Mouse (Mus musculus) mouse embryonic stem cell (cell line): ENCODE measurements around the gene Zfp672.

Source experiments
- in situ Hi-C, 2 experiments: fragments of 300-500 bp; cut with MboI; formaldehyde crosslinking; loops; 1 replicate in 1 of 2; 3 replicates in 1 of 2; pipeline ENCODE4 v1.14.3; 2019 to 2020; ENCODE audit warnings: low sequenced_read_pairs in 2 of 2, low pct_unique_long_range_greater_than_20kb in 1 of 2, mixed read lengths in 1 of 2; ENCODE audit not compliant: unreplicated experiment in 1 of 2

Zfp672 gene

DNA sequence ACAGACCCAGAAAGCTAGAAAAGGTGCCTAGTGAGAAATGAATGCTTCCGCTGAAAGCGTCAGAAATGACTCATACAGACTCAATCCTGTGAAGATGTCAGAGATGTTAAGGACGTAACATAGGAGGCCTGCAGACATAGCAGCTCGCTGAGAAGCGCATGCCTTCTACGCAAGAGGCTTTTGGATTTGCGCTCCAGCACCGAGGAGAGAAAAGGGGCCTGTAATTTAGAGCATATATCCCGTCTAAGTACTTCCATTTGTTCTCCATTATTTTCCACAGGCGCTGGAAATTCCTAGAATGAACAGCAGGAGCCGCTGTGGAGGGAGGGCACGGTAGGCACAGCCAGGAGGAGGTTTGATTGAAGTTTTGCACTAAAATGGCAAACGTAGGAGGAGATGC is 29.1 kb downstream of the Zfp672 start:
- in situ Hi-C loops: no loop called here

DNA sequence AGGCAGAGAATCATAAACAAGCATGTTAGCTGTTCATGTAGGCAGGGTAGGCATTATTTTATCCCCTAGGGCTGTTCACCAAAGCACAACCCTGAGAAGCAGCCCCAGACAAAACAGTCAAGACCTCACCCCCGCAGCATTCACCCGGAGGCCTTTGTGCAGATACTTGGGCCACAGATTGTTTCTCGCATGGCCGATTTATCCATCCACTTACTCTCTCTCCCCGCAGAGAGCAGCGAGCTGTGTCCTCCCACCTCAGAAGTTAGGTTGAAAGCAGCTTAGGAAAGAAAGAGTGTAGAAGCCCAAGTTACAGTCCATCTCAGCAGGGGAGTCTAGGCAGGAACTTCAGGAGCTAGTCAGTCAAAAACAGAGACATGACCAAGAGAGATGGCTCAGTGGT is 32.7 kb downstream of the Zfp672 start:
- in situ Hi-C loops: no loop called here

DNA sequence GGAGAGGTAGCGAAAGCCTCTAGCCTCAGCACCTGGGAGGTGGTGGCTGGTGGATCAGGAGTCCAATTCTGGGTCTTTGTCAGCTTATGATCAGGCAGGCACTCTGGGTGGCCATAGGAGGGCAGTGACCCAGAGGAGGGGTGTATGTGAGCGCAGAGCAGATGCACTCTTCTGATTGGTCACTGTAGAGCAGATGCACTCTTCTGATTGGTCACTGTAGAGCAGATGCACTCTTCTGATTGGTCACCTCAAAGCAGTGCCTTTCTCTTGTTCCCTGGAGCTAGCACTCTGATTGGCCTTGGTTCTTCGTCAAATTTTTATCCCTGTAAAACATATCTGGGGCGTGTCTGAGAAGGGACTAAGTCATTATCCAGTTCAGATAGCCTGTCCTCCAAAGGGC is 37.3 kb downstream of the Zfp672 start:
- in situ Hi-C loops: loop anchor here in 1 of 2 experiments (5.0 kb wide), 1 partner anchor 35 kb away; no protein-coding TSS in a partner anchor

DNA sequence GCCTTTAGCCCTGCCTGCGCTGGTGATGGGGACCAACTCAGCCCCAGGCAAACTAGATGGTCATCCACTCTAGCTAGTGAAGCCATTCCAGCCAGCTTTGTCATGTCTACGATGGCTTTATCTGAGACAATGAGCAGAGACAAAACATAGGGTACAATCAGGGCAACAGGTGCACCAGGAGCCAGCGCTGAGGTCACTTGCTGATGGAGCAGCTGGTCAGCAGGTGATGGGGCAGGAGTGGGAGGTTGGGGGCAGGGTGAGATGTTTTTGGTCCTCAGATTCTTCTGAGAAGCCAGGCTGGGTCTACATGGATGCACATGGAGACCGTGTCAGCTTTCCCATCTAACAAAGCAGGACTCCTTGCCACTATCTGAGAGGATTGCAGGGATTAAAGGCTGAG is 39.3 kb downstream of the Zfp672 start:
- in situ Hi-C loops: loop anchor here in 1 of 2 experiments (5.0 kb wide), 1 partner anchor 34 kb away; no protein-coding TSS in a partner anchor

DNA sequence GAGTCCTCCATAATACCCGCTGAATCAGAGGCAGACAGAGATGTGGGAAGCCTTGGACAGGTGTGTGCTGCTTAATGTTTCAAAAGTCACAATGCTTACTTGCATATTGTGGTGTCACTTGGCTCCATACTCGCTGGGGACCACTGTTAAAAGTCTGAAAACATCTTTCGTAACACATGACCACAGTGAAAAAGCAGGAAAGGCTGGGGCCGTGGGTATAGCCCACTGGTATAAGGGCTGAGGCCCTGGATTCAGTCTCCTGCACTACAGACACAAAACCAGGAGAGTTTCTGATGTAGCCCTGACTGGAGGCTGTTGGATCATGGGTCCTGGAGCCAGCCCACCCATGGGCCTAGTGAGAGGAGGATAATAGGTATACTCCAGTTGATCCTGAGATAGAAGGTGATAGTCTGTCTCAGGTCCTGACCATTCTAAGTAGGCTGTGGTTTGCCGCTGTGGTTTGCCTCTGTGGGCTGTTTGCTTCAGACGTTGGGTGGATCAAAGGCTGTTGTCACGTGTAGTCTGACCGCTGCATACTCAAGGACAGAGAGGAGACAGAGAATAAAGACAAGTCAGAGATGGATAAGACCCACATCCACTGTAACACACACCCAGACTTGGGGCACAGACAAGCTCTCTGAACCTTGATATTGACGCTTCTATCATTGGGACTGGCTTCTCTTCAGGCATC is 40.0 kb downstream of the Zfp672 start:
- in situ Hi-C loops: loop anchor here in 1 of 2 experiments (5.0 kb wide), 1 partner anchor 33 kb away; no protein-coding TSS in a partner anchor

DNA sequence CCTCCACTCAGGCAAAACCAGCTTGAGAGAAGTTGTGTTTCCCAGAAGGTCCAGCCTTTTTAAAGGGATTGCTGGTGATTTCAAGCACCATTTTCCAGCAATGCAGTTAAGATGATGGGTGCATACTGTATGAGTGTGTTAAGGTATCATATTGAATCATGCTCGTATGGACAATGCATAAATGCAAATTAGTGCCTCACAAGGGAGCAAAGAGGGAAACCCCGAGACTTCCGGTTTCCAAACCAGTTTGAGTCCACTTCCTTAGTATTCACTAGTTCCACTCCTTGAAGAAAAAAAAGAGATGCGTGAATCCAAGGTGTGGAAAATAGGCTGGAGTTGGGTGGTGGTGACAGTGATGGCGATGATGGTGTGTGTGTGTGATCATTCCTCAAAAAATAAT is 47.6 kb downstream of the Zfp672 start:
- in situ Hi-C loops: no loop called here

DNA sequence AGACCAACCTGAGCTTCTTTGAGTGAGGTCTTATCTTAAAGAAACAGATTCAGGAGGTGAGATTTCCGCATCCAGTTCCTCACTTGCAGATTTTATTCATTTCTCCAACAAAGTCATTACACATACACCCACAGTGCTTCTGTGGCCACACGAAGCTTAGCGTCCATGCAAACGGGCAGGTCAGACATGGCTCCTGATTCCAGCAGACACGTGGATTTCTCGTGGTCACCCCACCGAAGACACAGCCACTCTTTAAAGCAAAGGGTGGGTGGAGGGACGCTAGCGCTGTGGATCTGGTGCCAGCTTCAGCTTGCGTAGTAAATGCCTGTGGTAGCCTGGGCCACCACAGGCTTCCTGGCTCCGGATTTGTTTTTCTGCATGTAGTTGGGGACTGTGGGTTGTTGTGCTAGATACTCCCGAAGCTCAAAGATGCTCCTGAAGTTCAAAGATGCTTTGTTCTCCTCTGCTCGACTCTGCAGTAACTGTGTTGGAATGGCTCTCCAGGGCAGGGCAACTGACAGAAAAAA is 48.1 kb downstream of the Zfp672 start:
- in situ Hi-C loops: no loop called here

DNA sequence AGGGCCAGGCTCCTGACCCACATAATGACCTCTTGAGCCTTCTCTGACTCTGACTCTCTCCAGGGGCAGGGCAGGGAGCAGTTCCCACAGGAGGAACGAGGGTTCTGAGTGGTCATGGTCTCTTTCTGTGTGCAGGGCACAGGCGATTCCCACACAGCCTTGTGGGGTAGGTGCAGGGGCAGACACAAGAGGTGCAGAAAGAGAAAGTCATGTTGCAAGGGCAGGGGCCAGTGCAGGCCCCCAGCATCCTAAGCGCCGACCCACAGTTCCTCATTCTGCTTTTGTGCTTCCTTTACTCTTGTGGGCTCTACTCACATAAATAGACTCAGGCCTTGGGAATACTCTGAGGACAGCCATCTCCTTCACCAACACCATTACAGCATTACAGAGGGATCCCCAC is 54.4 kb downstream of the Zfp672 start:
- in situ Hi-C loops: no loop called here

DNA sequence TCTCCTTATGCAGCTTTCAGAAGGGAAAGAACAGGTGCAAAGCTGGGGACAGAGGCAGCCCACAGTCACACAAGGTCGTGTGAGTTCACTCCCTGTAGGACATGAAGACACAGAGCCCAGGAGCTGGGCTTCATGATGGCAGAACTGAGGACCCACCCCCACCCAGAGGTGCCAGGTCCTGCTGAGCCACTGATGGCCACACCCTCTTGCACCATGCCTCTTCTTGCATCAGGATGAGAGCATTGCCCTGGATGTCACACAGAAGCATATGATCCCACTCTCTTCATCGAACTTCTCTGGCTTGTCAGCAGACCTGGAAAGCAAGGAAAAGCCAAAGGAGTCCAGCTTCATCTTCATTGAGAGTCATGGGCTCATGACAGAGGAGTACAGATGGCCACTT is 55.6 kb downstream of the Zfp672 start, which contains the start of gene 4930438A08Rik:
4930438A08Rik (plus strand) TSS at position 228 of the 400 bp plus-strand sequence.
- in situ Hi-C loops: no loop called here

DNA sequence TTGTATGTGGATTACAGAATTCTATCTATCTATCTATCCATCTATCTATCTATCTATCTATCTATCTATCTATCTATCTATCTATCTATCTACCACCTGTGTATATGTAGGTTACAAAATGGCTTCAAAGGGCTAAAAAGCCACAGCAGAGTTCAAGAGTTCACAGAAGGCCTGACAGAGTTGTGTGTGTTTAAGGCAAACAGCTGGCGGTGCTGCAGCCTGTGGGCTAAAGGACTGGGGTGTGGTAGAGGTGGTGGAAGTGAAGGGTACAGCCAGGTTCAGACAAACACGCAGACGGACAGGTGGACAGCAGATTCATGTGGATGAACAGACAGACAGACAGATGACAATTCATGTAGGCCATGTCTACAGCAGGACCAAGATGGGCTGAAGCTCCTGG is 61.9 kb downstream of the Zfp672 start:
- in situ Hi-C loops: no loop called here
